ENCODE assay signal across 13 mouse cellular contexts in genomic region chr14:61290664-61291063, GRCm38 (mm10). TPM values are rescaled to one million over a fixed set of nuclear protein-coding genes. Genes with fewer than 3 reads are reported as not detected.
DNase-seq lines count a peak whose midpoint lies in the region; ATAC-seq and TF ChIP-seq lines count a peak whose summit lies in the region.
"Had no signal": no experiment of that assay in that cellular context is flagged by ENCODE, and none has a peak within 500 bp of the region (broad histone marks: within the 10 kb centered on the region; RNA-seq: fewer than 3 reads in every experiment).

No protein-coding gene starts in this region.

- TF ChIP-seq CTCF in kidney, adult 2 months (conservative IDR thresholded peaks at IDR 0.05; ENCODE audit: insufficient read depth, insufficient read length, low read depth, low read length) = no peak

- H3K27me3 ChIP-seq in kidney, adult 2 months (replicated peaks; ENCODE audit: control insufficient read depth, insufficient read depth, low read length) = no peaks in the 10 kb centered on the region
- no peaks in the 10 kb centered on the region for H3K27me3 ChIP-seq in kidney, embryonic 16.5 days (ENCODE audit: insufficient read depth, low read length)
- H3K27me3 ChIP-seq: midbrain, embryonic 12.5 days had no signal

- no peak overlapping the region for H3K4me2 ChIP-seq in kidney, embryonic 16.5 days (replicated peaks; ENCODE audit: low read depth, low read length)
- H3K4me2 ChIP-seq: heart, embryonic 12.5 days; hindbrain, embryonic 14.5 days; liver, embryonic 11.5 days; midbrain, embryonic 12.5 days had no signal

- TF ChIP-seq POLR2A in kidney, adult 2 months (IDR thresholded peaks at IDR 0.05; ENCODE audit: low read depth, low read length) = no peak

- H3K9me3 ChIP-seq in kidney, embryonic 16.5 days (ENCODE audit: low read length) = no peaks in the 10 kb centered on the region
- H3K9me3 ChIP-seq: G1E; heart, embryonic 12.5 days; midbrain, embryonic 12.5 days had no signal

- H3K9ac ChIP-seq in kidney, embryonic 16.5 days (replicated peaks; ENCODE audit: low read length) = no peak overlapping the region
- H3K9ac ChIP-seq: heart, embryonic 12.5 days; hindbrain, embryonic 14.5 days; midbrain, embryonic 12.5 days had no signal

- H3K36me3 ChIP-seq in kidney, adult 2 months (ENCODE audit: control insufficient read depth, insufficient read depth, low read length) = no peaks in the 10 kb centered on the region
- H3K36me3 ChIP-seq in kidney, embryonic 16.5 days (ENCODE audit: insufficient read depth, low read length) = no peaks in the 10 kb centered on the region
- H3K36me3 ChIP-seq: G1E; heart, embryonic 12.5 days; midbrain, embryonic 12.5 days had no signal

- no peaks in the 10 kb centered on the region for H3K4me1 ChIP-seq in kidney, adult 2 months (ENCODE audit: control insufficient read depth, insufficient read depth, low read length)
- no peaks in the 10 kb centered on the region for H3K4me1 ChIP-seq in kidney, embryonic 16.5 days (ENCODE audit: insufficient read depth, low read length)
- H3K4me1 ChIP-seq: midbrain, embryonic 12.5 days had no signal

- H3K4me3 ChIP-seq in kidney, adult 2 months (ENCODE audit: insufficient read depth, low read depth, low read length) = no peak overlapping the region
- no peak overlapping the region for H3K4me3 ChIP-seq in kidney, embryonic 16.5 days (ENCODE audit: low read length)
- H3K4me3 ChIP-seq: heart, embryonic 12.5 days; midbrain, embryonic 12.5 days had no signal

- ATAC-seq in kidney, embryonic 16.5 days (ENCODE audit: low FRiP score, low TSS enrichment) = no peak

- 35% methylated on average over 3 of the region's 3 CpGs for WGBS in kidney, adult 2 months
- 57% methylated on average over 3 of the region's 3 CpGs for WGBS in kidney, embryonic 16.5 days

- DNase-seq in cerebellum, adult 18-20 months = peak; percentile 11 to 24
- DNase-seq in cerebellum, adult 11-12 months = no peak
- DNase-seq in kidney, adult 2 months = peak; percentile 53
- DNase-seq in brain, adult 2 months (ENCODE audit: low read depth, low spot score) = peak; percentile 10
- DNase-seq in lung, postnatal 14 days = peak; percentile 32
- DNase-seq in left cerebral cortex, adult 11 months (ENCODE audit: low spot score) = no peak
- no peak for DNase-seq in right cerebral cortex, postnatal 10 days (ENCODE audit: low spot score in 2 of 2)

- no peak overlapping the region for H3K27ac ChIP-seq in kidney, adult 2 months (ENCODE audit: insufficient read depth, low read depth, low read length)
- H3K27ac ChIP-seq in kidney, embryonic 16.5 days (ENCODE audit: low read length) = no peak overlapping the region
- H3K27ac ChIP-seq: hindbrain, embryonic 14.5 days; midbrain, embryonic 12.5 days had no signal

RNA-seq across cellular contexts. Expression of gene Arl11, which starts 18.9 kb away (rescaled TPM):
- 0.39 and 0.74 TPM in 2 replicates for polyA plus RNA-seq in kidney, adult 2 months (2012; rRNA removed)
- polyA plus RNA-seq in kidney, embryonic 16.5 days (2015; fragmentation: Nextera tagmentation; extraction: Ambion mirVana) = 0.80 and 1.2 TPM in 2 replicates
- polyA plus RNA-seq: G1E had no signal

RNA-seq across cellular contexts. Expression of gene Sgcg, which starts 32.4 kb away (rescaled TPM):
- polyA plus RNA-seq in kidney, adult 2 months (2012; rRNA removed) = 0.05 and 1.5 TPM in 2 replicates
- 0.67 and 1.4 TPM in 2 replicates for polyA plus RNA-seq in kidney, embryonic 16.5 days (2015; fragmentation: Nextera tagmentation; extraction: Ambion mirVana)
- polyA plus RNA-seq: G1E; midbrain, embryonic 12.5 days had no signal

Comparison
In these comparisons a context has a peak if more than half of its experiments do, and no peak if none do; other contexts are left out.
1. DNase-seq: peak in cerebellum, adult 18-20 months (2 of 2), kidney, adult 2 months (single experiment), brain, adult 2 months (single experiment) and lung, postnatal 14 days (single experiment); none in cerebellum, adult 11-12 months (single experiment), left cerebral cortex, adult 11 months (single experiment) and right cerebral cortex, postnatal 10 days (0 of 2).